25 mouse cellular contexts compared by ENCODE assay signal in the genomic region with DNA sequence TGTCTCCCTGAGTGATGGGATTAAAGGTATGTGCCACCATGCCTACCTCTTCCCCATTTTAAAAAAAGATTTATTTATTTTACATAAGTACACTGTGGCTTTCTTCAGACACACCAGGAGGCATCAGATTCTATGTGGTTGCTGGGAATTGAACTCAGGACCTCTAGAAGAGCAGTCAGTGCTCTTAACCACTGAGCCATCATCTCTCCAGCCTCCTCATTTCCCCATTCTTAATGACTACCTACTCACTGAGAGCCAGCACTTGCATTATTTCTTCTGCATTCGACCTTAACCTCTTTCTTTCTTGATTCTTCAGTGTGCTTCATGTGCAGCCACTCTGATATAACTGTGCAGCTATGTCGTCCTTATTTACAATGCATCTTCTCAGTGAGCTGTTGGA. TPM values are rescaled to one million over a fixed set of nuclear protein-coding genes. Genes with fewer than 3 reads are reported as not detected.
"Had no signal": no experiment of that assay in that cellular context is flagged by ENCODE, and none has a peak within 500 bp of the region (broad histone marks: within the 10 kb centered on the region; RNA-seq: fewer than 3 reads in every experiment).

No protein-coding gene starts in this region.

- H3K4me2 ChIP-seq: limb, embryonic 13.5 days; liver, embryonic 12.5 days; liver, embryonic 15.5 days; lung, embryonic 15.5 days; midbrain, embryonic 13.5 days; neural tube, embryonic 13.5 days; stomach, embryonic 15.5 days had no signal

- H3K36me3 ChIP-seq: liver, embryonic 15.5 days; stomach, embryonic 15.5 days had no signal

- H3K4me1 ChIP-seq: limb, embryonic 10.5 days; limb, embryonic 13.5 days; liver, embryonic 12.5 days; liver, embryonic 15.5 days; lung, embryonic 15.5 days; midbrain, embryonic 13.5 days; neural tube, embryonic 13.5 days had no signal

- H3K4me3 ChIP-seq: limb, embryonic 10.5 days; limb, embryonic 13.5 days; liver, embryonic 12.5 days; liver, embryonic 15.5 days; lung, embryonic 15.5 days; megakaryocyte, embryonic 14.5 days; midbrain, embryonic 10.5 days; midbrain, embryonic 13.5 days; myocyte; neural tube, embryonic 13.5 days; stomach, embryonic 15.5 days had no signal

- H3K27ac ChIP-seq: limb, embryonic 10.5 days; limb, embryonic 13.5 days; liver, embryonic 12.5 days; liver, embryonic 15.5 days; lung, embryonic 15.5 days; midbrain, embryonic 10.5 days; midbrain, embryonic 13.5 days; neural tube, embryonic 13.5 days had no signal

- H3K9me3 ChIP-seq: limb, embryonic 10.5 days; limb, embryonic 13.5 days; liver, embryonic 12.5 days; liver, embryonic 15.5 days; lung, embryonic 15.5 days; megakaryocyte, embryonic 14.5 days; midbrain, embryonic 10.5 days; midbrain, embryonic 13.5 days; neural tube, embryonic 13.5 days; stomach, embryonic 15.5 days had no signal

- ATAC-seq: liver, embryonic 12.5 days; midbrain, embryonic 13.5 days; midbrain, embryonic 16.5 days had no signal

- H3K9ac ChIP-seq: limb, embryonic 13.5 days; liver, embryonic 12.5 days; liver, embryonic 15.5 days; lung, embryonic 15.5 days; midbrain, embryonic 13.5 days; neural tube, embryonic 13.5 days; stomach, embryonic 15.5 days had no signal

- DNase-seq: kidney, postnatal 14 days; kidney, postnatal 4 days; layer of hippocampus, postnatal 36 days; liver; lung, adult 18-20 months; lung, postnatal 10 days; lung, postnatal 36 days; retina, postnatal 1 day; right cerebral cortex, postnatal 25 days; spleen, adult 18-20 months; thymus, postnatal 25 days had no signal

- H3K27me3 ChIP-seq: limb, embryonic 13.5 days; liver, embryonic 12.5 days; lung, embryonic 15.5 days; midbrain, embryonic 13.5 days; neural tube, embryonic 13.5 days; stomach, embryonic 15.5 days had no signal

RNA-seq across cellular contexts. Expression of a gene that starts 14.9 kb away (rescaled TPM):
- total RNA-seq: monocyte, adult 5-6 weeks; neutrophil, adult 5-6 weeks had no signal
